11 mouse cellular contexts compared by ENCODE assay signal in the genomic region with DNA sequence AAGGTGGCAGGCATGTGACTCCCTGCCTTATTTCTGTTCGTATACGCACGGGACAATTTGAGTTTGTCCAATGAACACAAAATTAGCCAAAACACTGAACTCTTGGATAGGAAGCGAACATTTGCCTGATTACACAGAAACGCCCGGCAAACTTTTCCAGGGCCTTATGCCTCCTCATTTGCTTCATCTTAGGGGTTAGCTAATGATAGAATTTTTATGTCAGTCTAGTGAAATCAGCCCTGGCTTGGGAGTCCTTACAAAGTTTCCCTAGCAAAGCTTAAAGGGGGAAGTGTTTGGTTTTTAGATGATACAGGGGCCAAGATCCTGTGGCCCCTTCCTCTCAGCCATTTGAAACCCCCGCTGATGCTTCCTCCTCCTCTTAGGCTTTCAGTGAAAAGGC.
DNase-seq lines count a peak whose midpoint lies in the region; ATAC-seq lines count a peak whose summit lies in the region.
"Had no signal": no experiment of that assay in that cellular context is flagged by ENCODE, and none has a peak within 500 bp of the region (broad histone marks: within the 10 kb centered on the region; RNA-seq: fewer than 3 reads in every experiment).

No protein-coding gene starts in this region.

- H3K36me3 ChIP-seq in embryonic facial prominence, embryonic 12.5 days: no peaks in the 10 kb centered on the region
- no peaks in the 10 kb centered on the region for H3K36me3 ChIP-seq in embryonic facial prominence, embryonic 15.5 days
- no peaks in the 10 kb centered on the region for H3K36me3 ChIP-seq in hindbrain, embryonic 13.5 days
- H3K36me3 ChIP-seq in midbrain, embryonic 12.5 days: no peaks in the 10 kb centered on the region
- H3K36me3 ChIP-seq: liver, embryonic 12.5 days had no signal

- 13% methylated on average over 7 of the region's 7 CpGs for WGBS in embryonic facial prominence, embryonic 12.5 days
- 27% methylated on average over 7 of the region's 7 CpGs for WGBS in embryonic facial prominence, embryonic 15.5 days
- WGBS in hindbrain, embryonic 13.5 days: 13% methylated on average over 7 of the region's 7 CpGs
- 18% methylated on average over 7 of the region's 7 CpGs for WGBS in midbrain, embryonic 12.5 days

- no peaks in the 10 kb centered on the region for H3K9me3 ChIP-seq in embryonic facial prominence, embryonic 12.5 days
- H3K9me3 ChIP-seq in embryonic facial prominence, embryonic 15.5 days (replicated peaks): no peaks in the 10 kb centered on the region
- H3K9me3 ChIP-seq in hindbrain, embryonic 13.5 days: no peaks in the 10 kb centered on the region
- no peaks in the 10 kb centered on the region for H3K9me3 ChIP-seq in midbrain, embryonic 12.5 days
- H3K9me3 ChIP-seq: liver, embryonic 12.5 days had no signal

- H3K9ac ChIP-seq in embryonic facial prominence, embryonic 12.5 days: no peak overlapping the region
- H3K9ac ChIP-seq in embryonic facial prominence, embryonic 15.5 days: no peak overlapping the region
- H3K9ac ChIP-seq in hindbrain, embryonic 13.5 days: no peak overlapping the region
- H3K9ac ChIP-seq in midbrain, embryonic 12.5 days (replicated peaks): no peak overlapping the region
- H3K9ac ChIP-seq: liver, embryonic 12.5 days had no signal

- ATAC-seq in embryonic facial prominence, embryonic 12.5 days (ENCODE audit: insufficient number of reproducible peaks, insufficient read depth, low FRiP score, low TSS enrichment): no peak
- ATAC-seq in embryonic facial prominence, embryonic 15.5 days (ENCODE audit: insufficient number of reproducible peaks, low FRiP score, low TSS enrichment, low read depth): no peak
- peak; percentile 16; the same call in 1 of the 2 replicates for ATAC-seq in hindbrain, embryonic 13.5 days (ENCODE audit: low FRiP score)
- ATAC-seq in midbrain, embryonic 12.5 days (ENCODE audit: low FRiP score, low read depth): 0 out of 2 replicates have a peak, but pooled peaks have one; percentile 13
- no peak for ATAC-seq in megakaryocyte progenitor cell, adult 5-6 weeks (replicated peaks; ENCODE audit: poor library complexity)
- no peak for ATAC-seq in erythroblast, adult 5-6 weeks (replicated peaks; ENCODE audit: low FRiP score, poor library complexity, severe bottlenecking)
- ATAC-seq: liver, embryonic 12.5 days had no signal

- peak overlapping the region; percentile 35 for H3K4me2 ChIP-seq in embryonic facial prominence, embryonic 12.5 days (replicated peaks)
- H3K4me2 ChIP-seq in embryonic facial prominence, embryonic 15.5 days (replicated peaks): peak overlapping the region; percentile 39
- peak overlapping the region; percentile 36 for H3K4me2 ChIP-seq in hindbrain, embryonic 13.5 days
- H3K4me2 ChIP-seq in midbrain, embryonic 12.5 days (replicated peaks): peak overlapping the region; percentile 41
- H3K4me2 ChIP-seq: liver, embryonic 12.5 days had no signal

- peaks cover 38% of the 10 kb centered on the region for H3K4me1 ChIP-seq in embryonic facial prominence, embryonic 12.5 days
- H3K4me1 ChIP-seq in embryonic facial prominence, embryonic 15.5 days: peaks cover 35% of the 10 kb centered on the region
- peaks cover 32% of the 10 kb centered on the region for H3K4me1 ChIP-seq in hindbrain, embryonic 13.5 days (replicated peaks)
- peaks cover 22% of the 10 kb centered on the region for H3K4me1 ChIP-seq in midbrain, embryonic 12.5 days
- H3K4me1 ChIP-seq: liver, embryonic 12.5 days had no signal

- 0 out of 2 replicates have a peak overlapping the region, but pooled peaks have one; percentile 69 for H3K27ac ChIP-seq in embryonic facial prominence, embryonic 12.5 days
- peak overlapping the region; percentile 39 for H3K27ac ChIP-seq in embryonic facial prominence, embryonic 15.5 days (replicated peaks)
- no peak overlapping the region for H3K27ac ChIP-seq in hindbrain, embryonic 13.5 days
- peak overlapping the region; percentile 58; the same call in 1 of the 2 replicates for H3K27ac ChIP-seq in midbrain, embryonic 12.5 days (replicated peaks)
- H3K27ac ChIP-seq: liver, embryonic 12.5 days had no signal

- H3K27me3 ChIP-seq in embryonic facial prominence, embryonic 12.5 days: no peaks in the 10 kb centered on the region
- H3K27me3 ChIP-seq in embryonic facial prominence, embryonic 15.5 days: no peaks in the 10 kb centered on the region
- H3K27me3 ChIP-seq in hindbrain, embryonic 13.5 days: no peaks in the 10 kb centered on the region
- peaks cover 9% of the 10 kb centered on the region for H3K27me3 ChIP-seq in midbrain, embryonic 12.5 days
- H3K27me3 ChIP-seq: liver, embryonic 12.5 days had no signal

- no peak overlapping the region for H3K4me3 ChIP-seq in embryonic facial prominence, embryonic 12.5 days
- peak overlapping the region; percentile 7; the same call in 1 of the 2 replicates for H3K4me3 ChIP-seq in embryonic facial prominence, embryonic 15.5 days (replicated peaks)
- no peak overlapping the region for H3K4me3 ChIP-seq in hindbrain, embryonic 13.5 days
- H3K4me3 ChIP-seq in midbrain, embryonic 12.5 days: no peak overlapping the region
- H3K4me3 ChIP-seq: liver, embryonic 12.5 days had no signal

- no peak for DNase-seq in gastrocnemius, postnatal 25 days
- DNase-seq: cerebellum, adult 11-12 months; lung, postnatal 10 days; thymus, adult 18-20 months had no signal

Comparison
In these comparisons a context has a peak if more than half of its experiments do, and no peak if none do; other contexts are left out.
1. ATAC-seq: peak in hindbrain, embryonic 13.5 days (single experiment) and midbrain, embryonic 12.5 days (single experiment); none in embryonic facial prominence, embryonic 12.5 days (single experiment), embryonic facial prominence, embryonic 15.5 days (single experiment), megakaryocyte progenitor cell, adult 5-6 weeks (single experiment) and erythroblast, adult 5-6 weeks (single experiment).
2. Peak in every context shown above with its lines, with median percentiles within 50 percentile points of each other: H3K4me2 ChIP-seq.